Mouse (Mus musculus) ES-Bruce4 (cell line): ENCODE measurements around the gene Ankrd23.

Source experiments
- CTCF ChIP-seq: IDR thresholded peaks from one replicate; pipeline ENCODE4 v1.8.1; 2011; ENCODE audit warnings: low read depth, low read length
- EP300 ChIP-seq: IDR thresholded peaks from 2 replicates; pipeline ENCODE4 v1.6.1; 2011; ENCODE audit warnings: low read depth, low read length; ENCODE audit not compliant: insufficient read depth
- POLR2A ChIP-seq: IDR thresholded peaks from one replicate; pipeline ENCODE4 v1.8.1; 2011; ENCODE audit warnings: low read length; ENCODE audit not compliant: insufficient read depth

DNA sequence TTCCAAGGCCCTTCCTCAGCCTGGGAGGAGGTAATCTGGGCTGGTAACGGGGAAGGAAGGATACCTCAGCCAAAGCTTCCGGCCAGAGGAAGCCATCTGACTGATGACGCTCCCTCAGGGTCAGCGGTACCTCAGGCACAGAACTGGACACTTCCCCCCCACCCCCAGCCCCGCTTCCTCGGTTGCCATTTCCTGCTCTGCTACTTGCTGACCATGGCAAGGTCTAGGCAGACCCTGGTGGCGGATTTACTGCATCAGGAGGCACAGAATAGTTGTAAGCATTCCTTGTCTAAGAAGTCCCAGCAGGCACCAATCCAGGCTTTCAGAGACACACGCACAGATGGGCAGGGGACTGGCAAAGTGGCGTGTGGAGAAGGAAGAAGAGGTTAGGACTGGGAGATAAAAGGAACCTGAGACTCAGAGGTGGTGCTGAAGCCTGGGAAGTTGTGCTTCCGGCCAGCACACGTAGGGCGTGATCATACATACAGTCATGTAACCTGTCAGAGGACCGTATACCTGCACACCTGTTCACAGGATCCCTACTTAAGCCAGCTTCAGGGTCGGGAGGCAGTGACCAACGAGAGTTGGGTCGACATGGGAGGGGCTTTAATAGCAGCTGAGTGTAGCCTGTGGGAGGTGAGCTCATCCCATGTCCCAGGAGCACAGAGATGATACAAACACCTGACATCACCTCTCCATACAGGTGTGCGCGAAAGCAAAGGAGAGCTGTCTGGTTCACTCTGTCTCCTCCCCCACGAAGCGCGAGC lies 18.1 kb upstream of the Ankrd23 start:
- TF ChIP-seq EP300 (no peak), POLR2A (no peak), CTCF (no peak)
